Mouse (Mus musculus) right cerebral cortex, adult 18-20 months (tissue): ENCODE measurements around the gene St3gal2.
A peak's percentile ranks its signal among the peaks of the same experiment; 100 is the strongest.
"Not testable (repeated sequence)": the region's sequence is repeated elsewhere in the genome, so short reads cannot be mapped to it uniquely, and the experiment has no call there.

Experiments used
- DNase-seq: peaks from one replicate; pipeline ENCODE4 v3.0.0; 2022; ENCODE audit warnings: mixed read lengths

Gene St3gal2

DNA sequence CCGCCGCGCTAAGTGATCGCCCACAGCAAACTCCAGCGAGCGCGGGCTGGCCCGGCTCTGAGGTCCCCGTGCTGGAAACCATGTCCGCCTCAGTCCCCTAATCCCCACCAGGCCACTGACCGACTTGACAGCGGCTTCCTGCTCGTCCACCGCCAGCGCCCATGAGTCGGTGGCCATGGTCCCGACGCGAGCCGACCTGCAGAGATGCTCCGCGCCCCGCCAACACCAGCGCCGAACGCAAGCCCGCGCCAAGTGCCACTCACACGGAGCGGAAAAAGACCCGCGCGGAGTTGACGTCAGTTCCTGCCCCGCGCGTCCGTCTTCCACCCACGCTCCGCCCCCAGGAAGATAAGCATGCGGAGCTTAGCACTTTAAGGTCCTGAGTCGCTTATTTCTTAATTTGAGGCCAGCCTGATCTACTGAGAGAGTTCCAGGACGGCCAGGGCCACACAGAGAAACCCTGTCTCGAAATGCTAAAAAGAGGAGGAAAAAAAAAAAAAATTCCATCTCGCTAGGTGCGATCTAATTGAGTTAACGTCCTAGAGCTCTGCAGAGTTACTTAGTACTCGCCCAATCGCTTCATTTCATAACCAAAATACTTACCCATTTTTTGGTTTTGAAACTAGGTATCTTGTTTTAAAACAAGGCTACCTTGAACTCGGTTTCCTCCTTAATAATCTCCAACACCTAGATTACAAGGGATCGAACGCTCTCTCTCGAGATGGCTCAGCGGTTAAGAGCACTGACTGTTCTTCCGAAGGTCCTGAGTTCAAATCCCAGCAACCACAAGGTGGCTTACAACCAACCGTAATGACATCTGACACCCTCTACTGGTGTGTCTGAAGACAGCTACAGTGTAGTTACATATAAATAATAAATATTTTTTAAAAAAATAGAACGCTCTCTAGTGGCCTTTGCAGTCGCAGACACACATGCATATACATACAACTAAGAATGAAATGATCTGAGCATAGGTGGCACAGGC is 78.1 kb downstream of the St3gal2 start, which contains the start of gene Ddx19a:
Gene Ddx19a (minus strand): TSS at position 254 of the 985 bp plus-strand sequence.
- DNase-seq = peak; percentile 94

DNA sequence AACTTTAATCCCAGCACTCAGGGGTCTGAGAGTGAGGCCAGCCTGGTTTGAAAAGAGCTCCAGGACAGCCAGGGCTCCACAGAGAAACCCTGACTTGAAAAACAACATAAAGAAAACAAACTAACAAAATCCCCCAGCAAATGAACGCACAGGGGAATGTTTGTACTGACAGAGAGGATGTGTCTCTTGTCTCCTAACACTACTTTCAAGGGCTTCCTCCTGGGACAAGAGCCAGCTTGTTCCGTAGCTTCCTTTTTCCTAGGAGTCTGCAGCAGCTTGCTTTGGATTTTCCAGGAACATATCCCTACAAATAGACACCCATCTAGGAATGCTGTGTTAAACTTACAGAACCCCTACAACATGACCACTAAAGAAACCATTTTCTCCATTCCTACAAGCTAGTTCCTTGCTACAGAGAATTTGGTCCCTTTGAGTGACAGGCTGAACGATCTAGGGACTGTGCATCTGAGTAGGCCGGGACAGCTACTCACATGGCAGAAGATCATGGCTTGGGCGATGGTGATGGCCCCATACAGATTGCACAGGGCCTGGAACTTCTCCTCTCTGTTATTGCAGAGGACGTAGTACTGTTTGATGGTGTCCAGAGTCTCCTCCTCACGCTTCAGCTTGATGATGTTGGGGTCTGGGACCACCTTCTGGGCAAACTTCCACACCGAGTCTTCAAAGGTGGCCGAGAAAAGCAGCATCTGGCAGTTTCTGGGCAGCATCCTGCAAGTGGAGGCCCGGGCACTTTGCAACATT is 90.7 kb downstream of the St3gal2 start:
- not testable (repeated sequence) for DNase-seq
